Mouse (Mus musculus) CH12.LX (cell line): ENCODE measurements at regions not wholly inside any gene's neighbourhood (a gene's known extent, or its start where the extent isn't known, plus 50 kb on each side); places are given as distances from the start of the nearest gene placed in this dataset.

ENCODE experiments used
- CTCF ChIP-seq, 2 experiments: IDR thresholded peaks in 1 of 2; conservative IDR thresholded peaks in 1 of 2; 2 replicates each; pipeline ENCODE4 v1.5.1; 2011 to 2012; ENCODE audit warnings: low read depth in 2 of 2, low read length in 2 of 2, improper control_type of control experiment in 1 of 2, inconsistent platforms in 1 of 2, mild to moderate bottlenecking in 1 of 2, moderate library complexity in 1 of 2
- ETS1 ChIP-seq: conservative IDR thresholded peaks from 2 replicates; pipeline ENCODE4 v1.6.1; 2012; ENCODE audit warnings: low read depth, mild to moderate bottlenecking, inconsistent platforms, low read length, improper control_type of control experiment, moderate library complexity
- KAT2A ChIP-seq: IDR thresholded peaks from 2 replicates; pipeline ENCODE4 v1.6.1; 2012; ENCODE audit warnings: low read length, improper control_type of control experiment, inconsistent platforms; ENCODE audit not compliant: insufficient replicate concordance
- MXI1 ChIP-seq: IDR thresholded peaks from 2 replicates; pipeline ENCODE4 v1.6.1; 2011; ENCODE audit warnings: mild to moderate bottlenecking, low read depth, low read length, improper control_type of control experiment
- POLR2A ChIP-seq: IDR thresholded peaks from 2 replicates; pipeline ENCODE4 v1.6.1; 2011; ENCODE audit warnings: low read depth, mild to moderate bottlenecking, improper control_type of control experiment, low read length
- USF1 ChIP-seq: IDR thresholded peaks from 2 replicates; pipeline ENCODE4 v1.6.1; 2014; ENCODE audit warnings: low read depth, mild to moderate bottlenecking, inconsistent platforms, low read length, improper control_type of control experiment
- USF2 ChIP-seq: conservative IDR thresholded peaks from 2 replicates; pipeline ENCODE4 v1.6.1; 2011; ENCODE audit warnings: low read depth, low read length, improper control_type of control experiment
- ZKSCAN1 ChIP-seq: IDR thresholded peaks from 2 replicates; pipeline ENCODE4 v1.6.1; 2012; ENCODE audit warnings: low read depth, inconsistent platforms, low read length, improper control_type of control experiment, borderline replicate concordance
- ZMIZ1 ChIP-seq: IDR thresholded peaks from 2 replicates; pipeline ENCODE4 v1.6.1; 2012; ENCODE audit warnings: low read depth, mild to moderate bottlenecking, inconsistent platforms, low read length, improper control_type of control experiment

- no peak for TF ChIP-seq POLR2A
- TF ChIP-seq MXI1 = no peak
- no peak for TF ChIP-seq USF1
- no peak for TF ChIP-seq CTCF (conservative IDR thresholded peaks at IDR 0.05 in 1 of 2, IDR thresholded peaks at IDR 0.05 in 1 of 2; ENCODE audit: low read depth in 2 of 2, low read length in 2 of 2)
- TF ChIP-seq ETS1 = no peak
- no peak for TF ChIP-seq ZKSCAN1
- TF ChIP-seq ZMIZ1 = no peak
- no peak for TF ChIP-seq USF2
- TF ChIP-seq KAT2A = no peak
Observed at GRCm38 (mm10) chr4:105895116-105895515, 105.4 kb downstream of the Gm12728 start.
